Comparison of ENCODE assay signal across 8 mouse cellular contexts in genomic region chr1:134093771-134094526, GRCm38 (mm10). TPM values are rescaled to one million over a fixed set of nuclear protein-coding genes. Genes with fewer than 3 reads are reported as not detected.
DNase-seq lines count a peak whose midpoint lies in the region; ATAC-seq and TF ChIP-seq lines count a peak whose summit lies in the region.

No protein-coding gene starts in this region.

- peak overlapping the region; percentile 88 for H3K4me2 ChIP-seq in neural tube, embryonic 15.5 days

- no peaks in the 10 kb centered on the region for H3K9me3 ChIP-seq in neural tube, embryonic 15.5 days (replicated peaks)

- no peaks in the 10 kb centered on the region for H3K27me3 ChIP-seq in neural tube, embryonic 15.5 days (replicated peaks)

- DNase-seq in kidney, adult 11 months: peak; percentile 28
- no peak for DNase-seq in kidney, postnatal 25 days
- DNase-seq in adipocyte (ENCODE audit: low spot score): peak; percentile 44
- peak; percentile 59 for DNase-seq in lung, adult 2 months
- DNase-seq in gastrocnemius, adult 18-20 months (ENCODE audit: low spot score): no peak
- no peak for DNase-seq in cerebellum, postnatal 4 days (ENCODE audit: low spot score in 2 of 2)

- 31% methylated on average over 13 of the region's 13 CpGs for WGBS in lung, adult 2 months
- 53% methylated on average over 13 of the region's 13 CpGs for WGBS in neural tube, embryonic 15.5 days

- H3K9ac ChIP-seq in neural tube, embryonic 15.5 days (replicated peaks): no peak overlapping the region

- H3K27ac ChIP-seq in neural tube, embryonic 15.5 days (replicated peaks): peak overlapping the region; percentile 85

- peak overlapping the region; percentile 58 for H3K4me3 ChIP-seq in lung, adult 2 months (replicated peaks; ENCODE audit: extremely low read depth, low read depth, low read length)
- H3K4me3 ChIP-seq in neural tube, embryonic 15.5 days (replicated peaks): peak overlapping the region; percentile 46; the same call in 1 of the 2 replicates

- peaks cover 47% of the 10 kb centered on the region for H3K4me1 ChIP-seq in lung, adult 2 months (ENCODE audit: control insufficient read depth, insufficient read depth, low read length)
- H3K4me1 ChIP-seq in neural tube, embryonic 15.5 days: peaks cover 47% of the 10 kb centered on the region

- no peaks in the 10 kb centered on the region for H3K36me3 ChIP-seq in neural tube, embryonic 15.5 days

- TF ChIP-seq CTCF in lung, adult 2 months (IDR thresholded peaks at IDR 0.05; ENCODE audit: insufficient read depth, low read length): no peak

- TF ChIP-seq POLR2A in lung, adult 2 months (IDR thresholded peaks at IDR 0.05; ENCODE audit: borderline replicate concordance, extremely low read depth, low read depth, low read length): peak; percentile 63; the same call in 1 of the 2 replicates

- peak; percentile 47 to 52 for ATAC-seq in hematopoietic stem cell, adult 5-6 weeks (replicated peaks in 1 of 2; ENCODE audit: insufficient read depth in 1 of 2, low FRiP score in 2 of 2, low TSS enrichment in 1 of 2, low read depth in 1 of 2, poor library complexity in 2 of 2, severe bottlenecking in 2 of 2)
- no peak for ATAC-seq in neural tube, embryonic 15.5 days (ENCODE audit: low FRiP score)

RNA-seq across cellular contexts. Expression of gene Btg2, which starts 15.0 kb away (rescaled TPM):
- 141 and 174 TPM in 2 replicates for total RNA-seq in hematopoietic stem cell, adult 5-6 weeks (2017)
- 75.9 and 109 TPM in 2 replicates for polyA plus RNA-seq in lung, adult 2 months (2012; rRNA removed)
- 20.6 and 29.3 TPM in 2 replicates for polyA plus RNA-seq in neural tube, embryonic 15.5 days (2015; fragmentation: Nextera tagmentation; extraction: Ambion mirVana)
- 10 to 100 TPM; 41.2 to 63.7 TPM for total RNA-seq in gastrocnemius, adult 18-20 months (2021)

RNA-seq across cellular contexts. Expression of gene Chit1, which starts 17.1 kb away (rescaled TPM):
- 0.25 TPM in 1 of 2 replicates, not detected in the other for total RNA-seq in hematopoietic stem cell, adult 5-6 weeks (2017)
- polyA plus RNA-seq in lung, adult 2 months (2012; rRNA removed): 14.1 TPM in 1 of 2 replicates, not detected in the other
- polyA plus RNA-seq in neural tube, embryonic 15.5 days (2015; fragmentation: Nextera tagmentation; extraction: Ambion mirVana): 0.87 and 0.89 TPM in 2 replicates
- total RNA-seq in gastrocnemius, adult 18-20 months (2021): not detected

RNA-seq across cellular contexts. Expression of gene Fmod, which starts 56.9 kb away (rescaled TPM):
- not detected in 2 replicates for total RNA-seq in hematopoietic stem cell, adult 5-6 weeks (2017)
- polyA plus RNA-seq in lung, adult 2 months (2012; rRNA removed): 7.9 and 14.2 TPM in 2 replicates
- 14.5 and 14.6 TPM in 2 replicates for polyA plus RNA-seq in neural tube, embryonic 15.5 days (2015; fragmentation: Nextera tagmentation; extraction: Ambion mirVana)
- 100 to 1,000 TPM in 1 of 2 experiments, 10 to 100 TPM in 1; 41.0 to 107 TPM for total RNA-seq in gastrocnemius, adult 18-20 months (2021)

Comparison
In these comparisons a context has a peak if more than half of its experiments do, and no peak if none do; other contexts are left out.
1. DNase-seq: peak in kidney, adult 11 months (single experiment), adipocyte (single experiment) and lung, adult 2 months (single experiment); none in kidney, postnatal 25 days (0 of 2), gastrocnemius, adult 18-20 months (single experiment) and cerebellum, postnatal 4 days (0 of 2).
2. RNA of gene Fmod, which starts 56.9 kb away (total RNA-seq): 41.0 to 107 TPM in gastrocnemius, adult 18-20 months; not detected in hematopoietic stem cell, adult 5-6 weeks; every median in the first group is over 10 times any median in the second.